Mouse (Mus musculus) stomach, embryonic 16.5 days (tissue): ENCODE data around the gene Emc6. TPM values are rescaled to one million over a fixed set of nuclear protein-coding genes. Genes with fewer than 3 reads are reported as not detected.

Source experiments
- ATAC-seq: fragments of 200-750 bp; cut with Nextera tagmentation; 2 replicates; pipeline ENCODE4 v1.8.0; 2017; ENCODE audit warnings: moderate number of reproducible peaks, moderate TSS enrichment; ENCODE audit not compliant: insufficient read depth, low FRiP score
- H3K27ac ChIP-seq: fragments of 300-500 bp; sonication (generic); 2 replicates; pipeline ENCODE4 v1.5.1; 2014; ENCODE audit warnings: low read length
- H3K27me3 ChIP-seq: fragments of 300-500 bp; sonication (generic); 2 replicates; pipeline ENCODE4 v1.6.1; 2014; ENCODE audit warnings: low read length, control low read depth, mixed read lengths; ENCODE audit not compliant: control insufficient read depth, insufficient read depth
- H3K36me3 ChIP-seq: fragments of 300-500 bp; sonication (generic); 2 replicates; pipeline ENCODE4 v1.6.1; 2014; ENCODE audit warnings: low read length; ENCODE audit not compliant: control insufficient read depth, insufficient read depth
- H3K4me1 ChIP-seq: fragments of 300-500 bp; sonication (generic); 2 replicates; pipeline ENCODE4 v1.6.1; 2014; ENCODE audit warnings: low read length, control low read depth, mixed read lengths; ENCODE audit not compliant: control insufficient read depth, insufficient read depth
- H3K4me2 ChIP-seq: fragments of 300-500 bp; sonication (generic); 2 replicates; pipeline ENCODE4 v1.6.1; 2014; ENCODE audit warnings: low read depth, low read length, mixed read lengths
- H3K4me3 ChIP-seq: fragments of 300-500 bp; sonication (generic); replicated peaks from 2 replicates; pipeline ENCODE4 v1.5.1; 2014; ENCODE audit warnings: mild to moderate bottlenecking, low read length
- H3K9ac ChIP-seq: fragments of 300-500 bp; sonication (generic); 2 replicates; pipeline ENCODE4 v1.6.1; 2014; ENCODE audit warnings: low read length
- H3K9me3 ChIP-seq: fragments of 300-500 bp; sonication (generic); replicated peaks from 2 replicates; pipeline ENCODE4 v1.6.1; 2016; ENCODE audit warnings: low read length, control low read depth; ENCODE audit not compliant: control insufficient read depth
- WGBS: fragments of 180-500 bp; shearing (Covaris S2); extraction: QIAGEN DNeasy Blood & Tissue Kit; methylation state at CpG from one replicate; pipeline ENCODE4 v1.1.7; 2014; 5-methylcytosine and 5-hydroxymethylcytosine counted together
- polyA plus RNA-seq: library from polyadenylated mRNA; unstranded; fragments of >200 nt; fragmentation: Nextera tagmentation; extraction: Ambion mirVana; gene quantifications from 2 replicates; pipeline ENCODE4 v1.2.1, GENCODE M21; 2015

Gene Emc6
- polyA plus RNA-seq = 94.1 and 101 TPM in 2 replicates

DNA sequence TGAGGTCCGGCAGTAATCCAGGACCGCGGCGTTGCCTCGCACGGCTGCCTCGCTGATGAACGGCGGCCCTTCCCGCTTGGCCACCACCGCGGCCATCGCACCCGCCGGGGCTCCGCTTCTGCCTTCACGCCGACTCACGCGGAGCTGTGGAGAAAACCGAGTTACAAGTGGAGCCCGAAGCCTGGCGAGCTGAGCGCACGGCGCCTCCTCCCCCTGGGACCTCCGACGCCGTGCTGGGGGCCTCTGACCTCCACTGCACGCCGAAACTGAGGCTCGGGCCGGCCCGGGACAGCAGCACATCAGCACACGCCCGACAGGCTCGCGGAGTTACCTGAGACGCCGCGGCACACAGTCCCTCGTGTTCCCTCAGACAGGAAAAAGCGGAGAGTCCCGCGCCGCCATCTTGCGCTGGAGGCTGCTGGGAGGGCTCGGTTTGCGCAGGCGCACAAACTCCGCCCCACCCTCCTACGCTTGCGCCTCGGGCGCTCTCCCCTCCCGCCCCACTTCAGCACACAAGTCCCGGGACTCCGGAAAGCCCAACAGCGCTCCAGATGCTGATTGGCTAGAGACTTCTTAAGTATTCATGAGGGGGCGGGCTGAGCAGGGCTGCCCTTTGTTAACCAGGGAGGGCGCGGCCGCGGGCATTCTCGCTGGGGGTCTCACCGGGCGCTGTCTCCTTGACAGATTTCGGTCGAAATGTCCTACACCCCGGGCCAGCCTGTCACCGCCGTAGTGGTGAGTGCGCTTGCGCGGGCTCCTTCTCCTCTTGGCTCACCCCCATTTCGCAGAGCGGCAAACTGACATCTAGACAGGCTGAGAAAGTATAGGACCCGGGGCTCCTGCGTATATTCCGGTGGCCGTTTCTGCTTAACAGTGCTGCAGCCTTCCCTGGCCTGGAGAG is at the start of gene Emc6, which contains the start of gene Tax1bp3:
Gene Emc6, minus strand, starts transcription at position 430 of the 901 bp plus-strand sequence.
Gene Tax1bp3, plus strand, starts transcription at position 476 of the 901 bp plus-strand sequence.
- peaks cover 32% of the 10 kb centered on the region for H3K4me1 ChIP-seq

DNA sequence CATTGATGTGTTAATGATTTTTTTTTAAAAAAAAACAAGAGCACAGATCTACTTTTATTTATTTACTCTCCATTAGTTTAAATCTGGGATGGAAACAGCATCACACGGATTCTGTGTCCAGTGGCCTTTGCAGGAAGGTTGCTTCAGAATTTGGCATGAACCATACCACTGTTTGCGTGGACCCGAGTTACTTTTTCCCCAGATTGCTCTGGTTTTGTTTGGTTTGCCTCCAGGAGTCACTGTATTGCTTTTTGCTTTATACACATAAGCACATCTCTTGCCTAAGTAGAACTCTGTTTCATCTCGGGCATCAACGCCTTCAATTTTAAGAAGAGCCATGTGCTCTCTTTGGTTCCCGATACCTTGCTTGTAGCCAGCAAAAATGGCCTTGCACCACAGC is 49.0 kb upstream of the Emc6 start:
- no peak overlapping the region for H3K4me2 ChIP-seq
- no peak for ATAC-seq
- H3K4me3 ChIP-seq = no peak overlapping the region
- H3K9me3 ChIP-seq = no peaks in the 10 kb centered on the region
- H3K27me3 ChIP-seq = no peaks in the 10 kb centered on the region
- no peak overlapping the region for H3K9ac ChIP-seq
- H3K4me1 ChIP-seq = no peaks in the 10 kb centered on the region
- no peak overlapping the region for H3K27ac ChIP-seq
- WGBS = 87% methylated on average over 6 of the region's 6 CpGs
- H3K36me3 ChIP-seq = no peaks in the 10 kb centered on the region

More for the DNA sequence above, at the start of gene Emc6, which contains the start of gene Tax1bp3:
- ATAC-seq = peak; percentile 97
- WGBS = under 1% methylated on average over 70 of the region's 81 CpGs
- Histone ChIP-seq H3K27ac (peak within 1 kb of the TSS; percentile 98), H3K27me3 (no peaks in the 10 kb centered on the region), H3K4me2 (peak within 1 kb of the TSS; percentile 93), H3K9ac (peak within 1 kb of the TSS; percentile 91), H3K4me3 (peak within 1 kb of the TSS; percentile 99), H3K36me3 (peaks cover 8% of the 10 kb centered on the region; the same call in 1 of the 2 replicates), H3K9me3 (no peaks in the 10 kb centered on the region)

DNA sequence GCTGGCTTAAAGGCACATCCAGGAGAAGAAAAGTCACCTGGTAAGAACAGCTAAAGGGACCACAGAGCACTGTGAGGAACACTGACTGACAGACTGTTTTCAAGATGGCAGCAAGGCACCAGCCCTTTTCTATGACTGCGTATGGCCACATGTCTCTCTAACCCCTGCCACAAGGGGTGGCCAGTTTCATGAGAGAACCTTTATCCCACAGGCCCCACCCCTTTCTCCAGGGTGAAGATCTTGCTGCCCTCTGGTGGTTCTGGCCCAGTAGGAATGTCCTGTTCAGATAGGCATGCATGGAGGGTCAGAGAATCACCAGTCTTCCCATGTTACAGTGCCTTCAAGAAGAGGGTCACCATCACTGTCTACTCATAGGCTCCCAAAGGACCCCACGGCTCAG is 47.1 kb upstream of the Emc6 start:
- H3K9ac ChIP-seq = no peak overlapping the region
- no peaks in the 10 kb centered on the region for H3K36me3 ChIP-seq
- H3K4me1 ChIP-seq = no peaks in the 10 kb centered on the region
- H3K4me3 ChIP-seq = no peak overlapping the region
- H3K27me3 ChIP-seq = no peaks in the 10 kb centered on the region
- 0 out of 2 replicates have a peak, but pooled peaks have one; percentile 50 for ATAC-seq
- no peak overlapping the region for H3K4me2 ChIP-seq
- no peaks in the 10 kb centered on the region for H3K9me3 ChIP-seq
- no peak overlapping the region for H3K27ac ChIP-seq
- WGBS = 84% methylated on average over 2 of the region's 2 CpGs

DNA sequence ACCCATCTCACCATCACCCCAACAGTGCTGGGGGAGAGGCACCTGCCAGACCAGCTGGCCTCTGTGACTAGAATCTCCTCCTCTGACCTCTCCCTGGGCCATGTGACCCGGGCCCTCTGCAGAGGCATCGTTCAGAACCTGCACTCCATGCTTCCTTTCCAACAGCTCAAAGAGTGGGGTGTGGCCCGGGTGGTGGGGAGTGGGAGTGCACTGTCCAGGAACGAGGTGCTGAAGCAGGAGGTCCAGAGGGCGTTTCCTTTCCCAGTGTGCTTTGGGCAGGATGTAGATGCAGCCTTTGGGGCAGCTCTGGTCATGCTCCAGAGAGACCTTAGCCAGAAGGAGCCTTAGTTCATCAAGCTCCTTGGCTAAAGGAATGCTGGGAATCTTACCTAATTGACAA is 46.0 kb upstream of the Emc6 start:
- no peak for ATAC-seq
- no peak overlapping the region for H3K9ac ChIP-seq
- H3K36me3 ChIP-seq = no peaks in the 10 kb centered on the region
- 29% methylated on average over 5 of the region's 5 CpGs for WGBS
- no peak overlapping the region for H3K27ac ChIP-seq
- H3K4me3 ChIP-seq = no peak overlapping the region
- H3K9me3 ChIP-seq = no peaks in the 10 kb centered on the region
- no peak overlapping the region for H3K4me2 ChIP-seq
- H3K4me1 ChIP-seq = no peaks in the 10 kb centered on the region
- no peaks in the 10 kb centered on the region for H3K27me3 ChIP-seq

DNA sequence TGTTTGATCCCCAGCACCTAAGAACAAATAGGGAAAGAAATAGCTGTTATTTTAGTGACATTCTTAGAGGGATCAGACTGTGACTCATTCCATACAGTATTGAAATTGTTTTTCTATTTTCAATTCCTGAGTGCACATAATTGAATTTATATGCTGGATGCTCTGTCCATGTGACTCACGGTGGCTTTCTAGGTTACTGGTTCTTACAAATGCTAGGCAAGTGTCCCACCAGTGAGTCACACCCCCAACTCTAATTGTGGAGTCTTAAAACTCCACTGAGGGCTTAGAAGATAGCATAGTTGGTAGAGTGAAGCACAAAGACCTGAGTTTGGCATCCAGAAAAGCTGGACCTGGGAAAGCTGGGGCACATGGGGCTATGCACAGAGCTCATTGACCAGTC is 43.8 kb upstream of the Emc6 start:
- Histone ChIP-seq H3K9ac (no peak overlapping the region), H3K36me3 (no peaks in the 10 kb centered on the region), H3K27ac (no peak overlapping the region), H3K27me3 (no peaks in the 10 kb centered on the region), H3K4me2 (no peak overlapping the region), H3K4me1 (no peaks in the 10 kb centered on the region), H3K4me3 (no peak overlapping the region), H3K9me3 (no peaks in the 10 kb centered on the region)
- WGBS = 90% methylated on average over 1 of the region's 1 CpGs
- no peak for ATAC-seq

DNA sequence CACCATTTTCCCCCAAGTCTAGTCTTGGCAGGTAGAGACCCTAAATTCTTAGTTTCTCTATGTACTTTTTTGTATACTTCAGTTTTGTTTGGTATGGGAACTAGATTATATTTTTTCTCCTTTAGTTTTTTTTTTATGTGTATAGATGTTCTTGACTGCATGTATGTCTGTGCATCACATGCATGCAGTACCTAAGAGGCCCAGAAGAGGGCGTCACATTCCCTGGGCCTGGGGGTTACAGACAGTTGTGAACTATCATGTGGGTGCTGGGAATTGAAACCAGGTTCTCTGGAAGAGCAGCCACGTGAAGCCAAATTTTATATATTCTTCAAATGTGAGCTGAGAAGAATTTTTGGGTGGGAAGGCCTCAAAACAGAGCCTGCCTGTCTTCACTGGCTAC is 42.8 kb upstream of the Emc6 start:
- Histone ChIP-seq H3K27me3 (no peaks in the 10 kb centered on the region), H3K4me1 (no peaks in the 10 kb centered on the region), H3K4me2 (no peak overlapping the region), H3K36me3 (no peaks in the 10 kb centered on the region), H3K27ac (no peak overlapping the region), H3K9ac (no peak overlapping the region), H3K4me3 (no peak overlapping the region), H3K9me3 (no peaks in the 10 kb centered on the region)
- 57% methylated on average over 2 of the region's 2 CpGs for WGBS
- no peak for ATAC-seq

DNA sequence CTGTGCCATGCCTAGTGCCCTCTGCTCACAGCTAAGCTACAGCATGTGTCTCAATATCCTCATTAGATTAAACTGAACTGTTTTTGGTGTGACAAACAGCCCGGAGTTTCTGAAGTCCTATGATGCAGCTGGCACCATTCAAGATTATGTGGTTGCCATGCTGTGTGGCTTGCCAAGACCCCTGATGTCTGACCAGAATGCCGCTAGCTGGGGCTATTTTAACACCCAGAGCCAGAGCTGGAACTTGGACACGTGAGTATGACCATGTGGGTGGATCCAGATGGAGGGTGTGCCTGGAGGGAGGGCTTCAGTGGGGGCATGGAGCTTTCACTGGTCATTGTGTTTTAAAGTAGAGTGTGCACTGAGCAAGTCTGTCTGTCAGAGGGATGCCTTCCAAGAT is 37.1 kb upstream of the Emc6 start:
- H3K4me2 ChIP-seq = no peak overlapping the region
- no peaks in the 10 kb centered on the region for H3K9me3 ChIP-seq
- ATAC-seq = no peak
- H3K4me1 ChIP-seq = no peaks in the 10 kb centered on the region
- no peak overlapping the region for H3K27ac ChIP-seq
- no peak overlapping the region for H3K9ac ChIP-seq
- no peaks in the 10 kb centered on the region for H3K36me3 ChIP-seq
- no peak overlapping the region for H3K4me3 ChIP-seq
- 67% methylated on average over 3 of the region's 3 CpGs for WGBS
- no peaks in the 10 kb centered on the region for H3K27me3 ChIP-seq

DNA sequence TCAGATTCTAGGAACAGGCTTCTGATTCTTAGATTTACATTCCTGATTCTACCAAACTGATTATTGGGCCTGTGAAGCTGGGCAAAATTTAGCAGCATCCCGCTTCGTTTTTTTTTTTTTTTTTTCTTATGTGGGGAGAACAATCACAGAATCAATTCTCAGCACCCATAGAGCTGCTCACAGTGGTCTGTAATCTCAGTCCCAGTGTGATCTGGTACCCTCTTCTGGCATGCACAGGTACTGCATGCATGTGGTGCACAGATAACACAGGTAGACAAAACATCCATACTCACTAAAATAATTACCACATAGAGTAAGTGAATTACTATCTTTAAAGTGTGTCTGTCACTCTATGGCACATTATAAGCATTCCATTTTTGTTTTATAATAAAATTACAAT is 30.8 kb upstream of the Emc6 start:
- no peak overlapping the region for H3K9ac ChIP-seq
- 77% methylated on average over 2 of the region's 2 CpGs for WGBS
- no peak overlapping the region for H3K27ac ChIP-seq
- H3K4me1 ChIP-seq = no peaks in the 10 kb centered on the region
- no peaks in the 10 kb centered on the region for H3K36me3 ChIP-seq
- no peaks in the 10 kb centered on the region for H3K9me3 ChIP-seq
- no peak overlapping the region for H3K4me2 ChIP-seq
- no peak for ATAC-seq
- H3K4me3 ChIP-seq = no peak overlapping the region
- no peaks in the 10 kb centered on the region for H3K27me3 ChIP-seq

DNA sequence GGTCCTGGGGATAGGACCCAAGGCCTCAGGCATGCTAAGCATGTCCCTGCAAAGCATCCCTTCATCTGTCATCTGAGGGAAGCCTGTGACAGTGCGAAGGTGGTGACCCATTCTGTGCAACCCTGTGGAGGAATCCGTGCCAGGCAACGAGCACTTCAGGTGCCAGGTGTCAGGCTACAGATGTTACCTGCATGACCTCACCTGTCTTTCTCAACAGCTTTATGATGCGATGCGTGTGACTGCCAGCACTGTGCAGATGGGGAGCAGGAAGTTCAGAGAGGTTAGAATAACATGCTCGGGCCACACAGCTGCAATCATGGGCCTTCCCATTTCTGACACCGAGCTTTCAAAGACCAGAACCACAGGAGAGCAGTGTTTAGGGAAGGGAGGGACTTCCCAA is 28.4 kb upstream of the Emc6 start:
- H3K27ac ChIP-seq = no peak overlapping the region
- no peaks in the 10 kb centered on the region for H3K9me3 ChIP-seq
- no peaks in the 10 kb centered on the region for H3K27me3 ChIP-seq
- H3K4me3 ChIP-seq = no peak overlapping the region
- H3K9ac ChIP-seq = no peak overlapping the region
- 69% methylated on average over 7 of the region's 7 CpGs for WGBS
- H3K4me2 ChIP-seq = no peak overlapping the region
- H3K4me1 ChIP-seq = no peaks in the 10 kb centered on the region
- no peak for ATAC-seq
- H3K36me3 ChIP-seq = no peaks in the 10 kb centered on the region
